Mouse (Mus musculus) Muller cell, postnatal 12 days (primary cell): ENCODE measurements around the gene Ccdc33.

ENCODE experiments used
- DNase-seq: peaks from one replicate; pipeline ENCODE4 v3.0.0-alpha.2; 2015; ENCODE audit errors: inconsistent ontology term

The Ccdc33 gene

GRCm38 (mm10) chr9:58091623-58092425 lies 26.8 kb downstream of the Ccdc33 start:
- DNase-seq: no peak

GRCm38 (mm10) chr9:58087277-58087998 lies 31.2 kb downstream of the Ccdc33 start:
- DNase-seq: no peak

- DNase-seq: no peak
These were observed 31.8 kb downstream of the Ccdc33 start for GRCm38 (mm10) chr9:58086861-58087260.

- DNase-seq: no peak
These were observed 32.4 kb downstream of the Ccdc33 start for GRCm38 (mm10) chr9:58086203-58086602.

GRCm38 (mm10) chr9:58085074-58085473 lies 33.5 kb downstream of the Ccdc33 start:
- DNase-seq: peak; percentile 68

- no peak for DNase-seq
These were observed 34.0 kb downstream of the Ccdc33 start for GRCm38 (mm10) chr9:58084586-58084985.

- DNase-seq: no peak
These were observed 44.1 kb downstream of the Ccdc33 start for GRCm38 (mm10) chr9:58074561-58074960.

- no peak for DNase-seq
These were observed 51.1 kb downstream of the Ccdc33 start for GRCm38 (mm10) chr9:58067546-58067945.

- no peak for DNase-seq
These were observed 51.9 kb downstream of the Ccdc33 start for GRCm38 (mm10) chr9:58066731-58067095.

- no peak for DNase-seq
These were observed 52.5 kb downstream of the Ccdc33 start for GRCm38 (mm10) chr9:58065977-58066730.

- no peak for DNase-seq
These were observed 53.1 kb downstream of the Ccdc33 start for GRCm38 (mm10) chr9:58065532-58065931.

GRCm38 (mm10) chr9:58063531-58063930 lies 55.1 kb downstream of the Ccdc33 start, which contains the start of gene Stra6:
Gene Stra6, plus strand, starts transcription at chr9:58063788.
- DNase-seq: no peak

- peak; percentile 64 for DNase-seq
These were observed 57.7 kb downstream of the Ccdc33 start for GRCm38 (mm10) chr9:58060677-58061667.

GRCm38 (mm10) chr9:58059920-58060319 lies 58.7 kb downstream of the Ccdc33 start:
- no peak for DNase-seq

GRCm38 (mm10) chr9:58055666-58056065 lies 63.0 kb downstream of the Ccdc33 start:
- no peak for DNase-seq

- DNase-seq: no peak
These were observed 64.6 kb downstream of the Ccdc33 start for GRCm38 (mm10) chr9:58054032-58054431.

- DNase-seq: no peak
These were observed 65.1 kb downstream of the Ccdc33 start for GRCm38 (mm10) chr9:58053544-58053943.

GRCm38 (mm10) chr9:58053102-58053501 lies 65.5 kb downstream of the Ccdc33 start:
- DNase-seq: no peak

- DNase-seq: no peak
These were observed 66.7 kb downstream of the Ccdc33 start for GRCm38 (mm10) chr9:58051937-58052336.

- no peak for DNase-seq
These were observed 68.8 kb downstream of the Ccdc33 start for GRCm38 (mm10) chr9:58049861-58050260.

- DNase-seq: no peak
These were observed 69.4 kb downstream of the Ccdc33 start for GRCm38 (mm10) chr9:58049186-58049585.
